Mouse (Mus musculus) megakaryocyte, embryonic 14.5 days (primary cell): ENCODE results near the gene Gng7. TPM values are rescaled to one million over a fixed set of nuclear protein-coding genes. Genes with fewer than 3 reads are reported as not detected.
A peak's percentile ranks its signal among the peaks of the same experiment; 100 is the strongest.

ENCODE experiments used
- H3K27me3 ChIP-seq: replicated peaks from 2 replicates; pipeline ENCODE3; 2012; ENCODE audit warnings: inconsistent platforms
- H3K36me3 ChIP-seq: replicated peaks from 2 replicates; pipeline ENCODE3; 2012; ENCODE audit warnings: low read length, inconsistent platforms, mixed read lengths
- H3K4me1 ChIP-seq: 2 replicates; pipeline ENCODE4 v1.6.1; 2012; ENCODE audit warnings: inconsistent platforms
- H3K4me3 ChIP-seq: replicated peaks from 2 replicates; pipeline ENCODE3; 2012; ENCODE audit warnings: moderate library complexity, mild to moderate bottlenecking, inconsistent platforms
- H3K9me3 ChIP-seq: 2 replicates; pipeline ENCODE4 v1.6.1; 2012; ENCODE audit warnings: inconsistent platforms
- FLI1 ChIP-seq: IDR thresholded peaks from 2 replicates; pipeline ENCODE4 v1.6.1; 2012; ENCODE audit warnings: low read length, inconsistent platforms, mixed read lengths
- polyA plus RNA-seq: library from polyadenylated mRNA; stranded (reverse); fragments of >175 nt; gene quantifications from 2 replicates; pipeline ENCODE4 v1.2.3, GENCODE M21; 2012; ENCODE audit warnings: low replicate concordance; ENCODE audit not compliant: insufficient read depth

The Gng7 gene
- polyA plus RNA-seq, 1 experiment, result 0.41 TPM

- no peaks in the 10 kb centered on the region for H3K9me3 ChIP-seq
- H3K27me3 ChIP-seq, result peaks cover 8% of the 10 kb centered on the region
- no peak for TF ChIP-seq FLI1
- H3K4me1 ChIP-seq, result peaks cover 38% of the 10 kb centered on the region
- peak overlapping the region; percentile 96 for H3K4me3 ChIP-seq
- H3K36me3 ChIP-seq, result peaks cover 59% of the 10 kb centered on the region
Observed at GRCm38 (mm10) chr10:80899074-80899473, 115.7 kb downstream of the Gng7 start.

Other genes with a start within 250 kb of the Gng7 start
- gene Sf3a2, start 216.7 kb downstream of the Gng7 start, polyA plus RNA-seq, result 413 and 1,110 TPM in 2 replicates
- gene Plekhj1, start 216.3 kb downstream of the Gng7 start, polyA plus RNA-seq, result 184 and 251 TPM in 2 replicates
- gene Amh, start 209.7 kb downstream of the Gng7 start, polyA plus RNA-seq, result 1.1 and 5.5 TPM in 2 replicates
- not detected in 2 replicates for gene Jsrp1, start 201.4 kb downstream of the Gng7 start, polyA plus RNA-seq
- 2,272 and 5,289 TPM in 2 replicates for gene Oaz1, start 188.3 kb downstream of the Gng7 start, polyA plus RNA-seq
- gene Lingo3, start 170.9 kb downstream of the Gng7 start, polyA plus RNA-seq, result 0.04 TPM in 1 of 2 replicates, not detected in the other
- gene Lsm7, start 159.7 kb downstream of the Gng7 start, polyA plus RNA-seq, result 6.8 and 219 TPM in 2 replicates
- gene Sppl2b, start 159.7 kb downstream of the Gng7 start, polyA plus RNA-seq, result 33.4 and 118 TPM in 2 replicates
- gene Tmprss9, start 143.1 kb downstream of the Gng7 start, polyA plus RNA-seq, result 0.08 TPM in 1 of 2 replicates, not detected in the other
- 88.8 and 345 TPM in 2 replicates for gene Timm13, start 114.0 kb downstream of the Gng7 start, polyA plus RNA-seq
- gene Lmnb2, start 96.7 kb downstream of the Gng7 start, polyA plus RNA-seq, result 11.8 and 16.6 TPM in 2 replicates
- gene Gadd45b, start 84.9 kb downstream of the Gng7 start, polyA plus RNA-seq, result 29.3 and 96.0 TPM in 2 replicates
- 0.06 TPM in 1 of 2 replicates, not detected in the other for gene Diras1, start 10.7 kb upstream of the Gng7 start, polyA plus RNA-seq
- 1.9 and 7.5 TPM in 2 replicates for gene Slc39a3, start 22.5 kb upstream of the Gng7 start, polyA plus RNA-seq
- 262 and 632 TPM in 2 replicates for gene Sgta, start 45.2 kb upstream of the Gng7 start, polyA plus RNA-seq
- 62.3 and 65.0 TPM in 2 replicates for gene Thop1, start 55.1 kb upstream of the Gng7 start, polyA plus RNA-seq
- not detected in 2 replicates for gene Creb3l3, start 83.9 kb upstream of the Gng7 start, polyA plus RNA-seq
- 407 and 1,114 TPM in 2 replicates for gene Map2k2, start 91.0 kb upstream of the Gng7 start, polyA plus RNA-seq
- gene Zbtb7a, start 120.3 kb upstream of the Gng7 start, polyA plus RNA-seq, result 100.0 and 136 TPM in 2 replicates
- gene Pias4, start 153.0 kb upstream of the Gng7 start, polyA plus RNA-seq, result 95.2 and 184 TPM in 2 replicates
- gene Eef2, start 161.7 kb upstream of the Gng7 start, polyA plus RNA-seq, result 439 and 1,295 TPM in 2 replicates
- gene Dapk3, start 168.1 kb upstream of the Gng7 start, polyA plus RNA-seq, result 168 TPM in 2 replicates
- not detected in 2 replicates for gene 4930442H23Rik, start 168.9 kb upstream of the Gng7 start, polyA plus RNA-seq
- not detected in 2 replicates for gene Nmrk2, start 187.1 kb upstream of the Gng7 start, polyA plus RNA-seq
- not detected in 2 replicates for gene Atcay, start 215.9 kb upstream of the Gng7 start, polyA plus RNA-seq
- 1.4 TPM in 1 of 2 replicates, not detected in the other for gene Zfr2, start 218.2 kb upstream of the Gng7 start, polyA plus RNA-seq
- 6.2 and 21.4 TPM in 2 replicates for gene Matk, start 238.0 kb upstream of the Gng7 start, polyA plus RNA-seq